ENCODE assay signal across 9 mouse cellular contexts in the genomic region with DNA sequence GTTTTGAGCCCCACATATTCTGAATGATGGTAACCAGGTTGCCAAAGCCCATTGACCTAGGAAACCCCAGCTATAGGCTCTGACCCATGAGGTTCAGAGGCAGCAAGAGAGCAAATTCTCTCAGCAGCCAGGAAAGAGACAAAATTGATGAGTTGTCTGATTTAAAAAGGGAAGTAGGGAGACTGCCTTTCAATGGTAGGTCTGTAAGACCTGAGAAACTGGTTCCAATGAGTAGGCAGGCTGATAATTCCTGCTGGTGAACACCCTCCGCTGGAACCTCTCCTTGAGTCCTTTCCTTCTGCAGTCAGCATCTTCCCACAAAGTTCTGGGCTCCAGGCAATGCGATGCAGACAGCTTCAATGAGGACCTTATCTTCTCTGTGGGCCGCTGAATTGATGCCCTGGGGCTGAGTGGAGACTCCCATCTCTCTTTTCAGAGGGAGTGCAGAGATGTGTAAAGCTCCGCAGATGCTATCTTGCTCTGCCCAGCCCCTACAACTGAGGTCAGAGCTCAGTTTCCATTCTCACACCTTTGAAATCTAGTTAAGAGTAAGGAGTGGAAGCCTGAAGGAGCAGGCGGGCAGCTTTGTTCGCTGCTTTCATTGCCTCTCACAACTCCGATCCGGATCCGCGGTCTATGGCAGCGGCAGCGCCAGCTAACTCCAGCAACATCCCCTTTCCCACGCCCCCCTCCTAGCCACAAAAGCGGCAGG.
DNase-seq lines count a peak whose midpoint lies in the region; ATAC-seq and TF ChIP-seq lines count a peak whose summit lies in the region.
"Had no signal": no experiment of that assay in that cellular context is flagged by ENCODE, and none has a peak within 500 bp of the region (broad histone marks: within the 10 kb centered on the region; RNA-seq: fewer than 3 reads in every experiment).

No protein-coding gene starts in this region.

- peaks cover 4% of the 10 kb centered on the region; the same call in 1 of the 2 replicates for H3K27me3 ChIP-seq in embryonic facial prominence, embryonic 12.5 days
- H3K27me3 ChIP-seq in hindbrain, postnatal 0 days (ENCODE audit: insufficient read depth, low read length): no peaks in the 10 kb centered on the region
- H3K27me3 ChIP-seq in neural tube, embryonic 12.5 days (replicated peaks): no peaks in the 10 kb centered on the region

- TF ChIP-seq CTCF in lung, adult 2 months (IDR thresholded peaks at IDR 0.05; ENCODE audit: insufficient read depth, low read length): no peak
- no peak for TF ChIP-seq CTCF in hindbrain, postnatal 0 days (IDR thresholded peaks at IDR 0.05; ENCODE audit: low read depth)

- H3K9me3 ChIP-seq in embryonic facial prominence, embryonic 12.5 days: no peaks in the 10 kb centered on the region
- no peaks in the 10 kb centered on the region for H3K9me3 ChIP-seq in hindbrain, postnatal 0 days (ENCODE audit: low read length)
- no peaks in the 10 kb centered on the region for H3K9me3 ChIP-seq in neural tube, embryonic 12.5 days

- H3K4me2 ChIP-seq in embryonic facial prominence, embryonic 12.5 days (replicated peaks): peak overlapping the region; percentile 87
- H3K4me2 ChIP-seq in hindbrain, postnatal 0 days (ENCODE audit: low read depth, low read length): peak overlapping the region; percentile 64
- peak overlapping the region; percentile 71 for H3K4me2 ChIP-seq in neural tube, embryonic 12.5 days (replicated peaks)

- H3K27ac ChIP-seq in embryonic facial prominence, embryonic 12.5 days: no peak overlapping the region
- peak overlapping the region; percentile 62 for H3K27ac ChIP-seq in hindbrain, postnatal 0 days
- no peak overlapping the region; the same call in 1 of the 2 replicates for H3K27ac ChIP-seq in neural tube, embryonic 12.5 days

- ATAC-seq in embryonic facial prominence, embryonic 12.5 days (ENCODE audit: insufficient number of reproducible peaks, insufficient read depth, low FRiP score, low TSS enrichment): no peak
- ATAC-seq in hindbrain, postnatal 0 days: peak; percentile 4; the same call in 1 of the 2 replicates
- no peak for ATAC-seq in neural tube, embryonic 12.5 days (ENCODE audit: low FRiP score, low read depth)

- H3K4me1 ChIP-seq in lung, adult 2 months (ENCODE audit: control insufficient read depth, insufficient read depth, low read length): peaks cover 3% of the 10 kb centered on the region; the same call in 1 of the 2 replicates
- peaks cover 26% of the 10 kb centered on the region for H3K4me1 ChIP-seq in embryonic facial prominence, embryonic 12.5 days
- H3K4me1 ChIP-seq in hindbrain, postnatal 0 days (ENCODE audit: insufficient read depth, low read length): peaks cover 10% of the 10 kb centered on the region; the same call in 1 of the 2 replicates
- H3K4me1 ChIP-seq in neural tube, embryonic 12.5 days: peaks cover 39% of the 10 kb centered on the region

- H3K4me3 ChIP-seq in lung, adult 2 months (replicated peaks; ENCODE audit: extremely low read depth, low read depth, low read length): peak overlapping the region; percentile 47
- H3K4me3 ChIP-seq in embryonic facial prominence, embryonic 12.5 days: peak overlapping the region; percentile 49
- H3K4me3 ChIP-seq in hindbrain, postnatal 0 days (ENCODE audit: low read length): peak overlapping the region; percentile 37
- H3K4me3 ChIP-seq in neural tube, embryonic 12.5 days: peak overlapping the region; percentile 35
- H3K4me3 ChIP-seq: myocyte had no signal

- no peaks in the 10 kb centered on the region for H3K36me3 ChIP-seq in embryonic facial prominence, embryonic 12.5 days
- no peaks in the 10 kb centered on the region for H3K36me3 ChIP-seq in hindbrain, postnatal 0 days (ENCODE audit: insufficient read depth, low read length)
- no peaks in the 10 kb centered on the region for H3K36me3 ChIP-seq in neural tube, embryonic 12.5 days

- DNase-seq in lung, adult 2 months: no peak
- DNase-seq in lung, postnatal 25 days (ENCODE audit: low spot score): no peak
- DNase-seq in hindbrain, postnatal 0 days (ENCODE audit: low spot score): no peak
- DNase-seq in gastrocnemius, postnatal 10 days: no peak
- DNase-seq in adrenal gland, postnatal 10 days: no peak
- no peak for DNase-seq in urinary bladder, postnatal 4 days (ENCODE audit: low spot score in 2 of 2)

- peak overlapping the region; percentile 34 for H3K9ac ChIP-seq in embryonic facial prominence, embryonic 12.5 days
- peak overlapping the region; percentile 39 for H3K9ac ChIP-seq in hindbrain, postnatal 0 days (replicated peaks; ENCODE audit: low read length)
- peak overlapping the region; percentile 35 for H3K9ac ChIP-seq in neural tube, embryonic 12.5 days

- no peak for TF ChIP-seq POLR2A in lung, adult 2 months (IDR thresholded peaks at IDR 0.05; ENCODE audit: borderline replicate concordance, extremely low read depth, low read depth, low read length)

- 11% methylated on average over 14 of the region's 14 CpGs for WGBS in lung, adult 2 months
- 3% methylated on average over 14 of the region's 14 CpGs for WGBS in embryonic facial prominence, embryonic 12.5 days
- 6% methylated on average over 14 of the region's 14 CpGs for WGBS in hindbrain, postnatal 0 days
- WGBS in neural tube, embryonic 12.5 days: 2% methylated on average over 14 of the region's 14 CpGs
